Mouse (Mus musculus) embryonic facial prominence, embryonic 15.5 days (tissue): ENCODE measurements at regions not wholly inside any gene's neighbourhood (a gene's known extent, or its start where the extent isn't known, plus 50 kb on each side); places are given as distances from the start of the nearest gene placed in this dataset.
A peak's percentile ranks its signal among the peaks of the same experiment; 100 is the strongest.
"Not testable (repeated sequence)": the region's sequence is repeated elsewhere in the genome, so short reads cannot be mapped to it uniquely, and the experiment has no call there.

Source experiments
- ATAC-seq: fragments of 200-750 bp; cut with Nextera tagmentation; 2 replicates; pipeline ENCODE4 v1.8.0; 2017; ENCODE audit warnings: low read depth, moderate TSS enrichment; ENCODE audit not compliant: insufficient number of reproducible peaks, low FRiP score, low TSS enrichment
- H3K27ac ChIP-seq: fragments of 300-500 bp; sonication (generic); replicated peaks from 2 replicates; pipeline ENCODE4 v1.5.1; 2015; ENCODE audit warnings: mild to moderate bottlenecking, inconsistent platforms
- H3K27me3 ChIP-seq: fragments of 300-500 bp; sonication (generic); 2 replicates; pipeline ENCODE4 v1.6.1; 2015; ENCODE audit warnings: inconsistent platforms
- H3K36me3 ChIP-seq: fragments of 300-500 bp; sonication (generic); 2 replicates; pipeline ENCODE4 v1.6.1; 2015; ENCODE audit warnings: mild to moderate bottlenecking, inconsistent platforms
- H3K4me1 ChIP-seq: fragments of 300-500 bp; sonication (generic); 2 replicates; pipeline ENCODE4 v1.6.1; 2015; ENCODE audit warnings: inconsistent platforms
- H3K4me2 ChIP-seq: fragments of 300-500 bp; sonication (generic); replicated peaks from 2 replicates; pipeline ENCODE4 v1.6.1; 2015; ENCODE audit warnings: mild to moderate bottlenecking, inconsistent platforms
- H3K4me3 ChIP-seq: fragments of 300-500 bp; sonication (generic); replicated peaks from 2 replicates; pipeline ENCODE4 v1.5.1; 2015; ENCODE audit warnings: mild to moderate bottlenecking, inconsistent platforms
- H3K9ac ChIP-seq: fragments of 300-500 bp; sonication (generic); 2 replicates; pipeline ENCODE4 v1.6.1; 2015; ENCODE audit warnings: inconsistent platforms
- H3K9me3 ChIP-seq: fragments of 300-500 bp; sonication (generic); replicated peaks from 2 replicates; pipeline ENCODE4 v1.6.1; 2016; ENCODE audit warnings: inconsistent platforms
- WGBS: fragments of 180-500 bp; shearing (Covaris S2); methylation state at CpG from one replicate; pipeline ENCODE4 v1.1.7; 2015; 5-methylcytosine and 5-hydroxymethylcytosine counted together

- no peaks in the 10 kb centered on the region for H3K9me3 ChIP-seq
- no peak overlapping the region for H3K27ac ChIP-seq
- ATAC-seq, result no peak
- H3K36me3 ChIP-seq, result no peaks in the 10 kb centered on the region
- H3K4me2 ChIP-seq, result no peak overlapping the region
- 75% methylated on average over 2 of the region's 2 CpGs for WGBS
- H3K4me1 ChIP-seq, result peaks cover 42% of the 10 kb centered on the region
- H3K9ac ChIP-seq, result no peak overlapping the region
- no peak overlapping the region for H3K4me3 ChIP-seq
- no peaks in the 10 kb centered on the region for H3K27me3 ChIP-seq
These were observed 73.7 kb downstream of the Cryaa start for GRCm38 (mm10) chr17:31751262-31751661.

- Histone ChIP-seq H3K4me1 (peaks cover 22% of the 10 kb centered on the region), H3K4me2 (no peak overlapping the region), H3K36me3 (no peaks in the 10 kb centered on the region), H3K27me3 (no peaks in the 10 kb centered on the region), H3K27ac (peak overlapping the region; percentile 74), H3K9ac (no peak overlapping the region), H3K9me3 (no peaks in the 10 kb centered on the region), H3K4me3 (no peak overlapping the region)
- ATAC-seq, result peak; percentile 40; the same call in 1 of the 2 replicates
- WGBS, result 65% methylated on average over 9 of the region's 9 CpGs
These were observed 75.7 kb downstream of the Cryaa start for GRCm38 (mm10) chr17:31753113-31753858.

- Histone ChIP-seq H3K27ac (peak overlapping the region; percentile 74), H3K4me2 (no peak overlapping the region), H3K4me1 (peaks cover 16% of the 10 kb centered on the region), H3K4me3 (no peak overlapping the region), H3K36me3 (no peaks in the 10 kb centered on the region), H3K27me3 (no peaks in the 10 kb centered on the region), H3K9me3 (no peaks in the 10 kb centered on the region), H3K9ac (no peak overlapping the region)
- ATAC-seq, result peak; percentile 4; the same call in 1 of the 2 replicates
- 50% methylated on average over 4 of the region's 4 CpGs for WGBS
These were observed 76.2 kb downstream of the Cryaa start for GRCm38 (mm10) chr17:31753859-31754229.

GRCm38 (mm10) chr17:31760465-31760864, 82.9 kb downstream of the Cryaa start:
- H3K9ac ChIP-seq, result no peak overlapping the region
- 0 out of 2 replicates have a peak, but pooled peaks cover under 1% of the 10 kb centered on the region for H3K4me1 ChIP-seq
- H3K4me2 ChIP-seq, result no peak overlapping the region
- no peak overlapping the region for H3K4me3 ChIP-seq
- no peak overlapping the region for H3K27ac ChIP-seq
- no peaks in the 10 kb centered on the region for H3K9me3 ChIP-seq
- H3K36me3 ChIP-seq, result no peaks in the 10 kb centered on the region
- WGBS, result 84% methylated on average over 2 of the region's 2 CpGs
- H3K27me3 ChIP-seq, result no peaks in the 10 kb centered on the region
- no peak; the same call in 1 of the 2 replicates for ATAC-seq

GRCm38 (mm10) chr17:31763078-31763477, 85.5 kb downstream of the Cryaa start:
- no peak for ATAC-seq
- WGBS, result 67% methylated on average over 5 of the region's 5 CpGs
- Histone ChIP-seq H3K27me3 (no peaks in the 10 kb centered on the region), H3K9ac (no peak overlapping the region), H3K27ac (no peak overlapping the region), H3K9me3 (no peaks in the 10 kb centered on the region), H3K4me3 (no peak overlapping the region), H3K4me2 (no peak overlapping the region), H3K4me1 (peaks cover 18% of the 10 kb centered on the region), H3K36me3 (no peaks in the 10 kb centered on the region)

GRCm38 (mm10) chr17:31766779-31767697, 88.6 kb downstream of the Sik1 start:
- ATAC-seq, result peak; percentile 75

GRCm38 (mm10) chr17:31772201-31772820, 83.3 kb downstream of the Sik1 start:
- Histone ChIP-seq H3K27ac (no peak overlapping the region), H3K4me2 (no peak overlapping the region), H3K27me3 (no peaks in the 10 kb centered on the region), H3K9me3 (no peaks in the 10 kb centered on the region), H3K9ac (no peak overlapping the region), H3K4me3 (no peak overlapping the region), H3K4me1 (peaks cover 23% of the 10 kb centered on the region), H3K36me3 (no peaks in the 10 kb centered on the region)
- 46% methylated on average over 9 of the region's 9 CpGs for WGBS
- no peak for ATAC-seq

More at GRCm38 (mm10) chr17:31766779-31767697, 88.6 kb downstream of the Sik1 start:
- H3K27me3 ChIP-seq, result no peaks in the 10 kb centered on the region
- H3K4me3 ChIP-seq, result no peak overlapping the region
- no peaks in the 10 kb centered on the region for H3K36me3 ChIP-seq
- WGBS, result 22% methylated on average over 25 of the region's 25 CpGs
- H3K9ac ChIP-seq, result peak overlapping the region; percentile 15; the same call in 1 of the 2 replicates
- peak overlapping the region; percentile 22; the same call in 1 of the 2 replicates for H3K4me2 ChIP-seq
- H3K27ac ChIP-seq, result peak overlapping the region; percentile 88
- H3K9me3 ChIP-seq, result no peaks in the 10 kb centered on the region
- peaks cover 18% of the 10 kb centered on the region for H3K4me1 ChIP-seq

- H3K4me3 ChIP-seq, H3K36me3 ChIP-seq, H3K9me3 ChIP-seq, H3K9ac ChIP-seq, H3K27me3 ChIP-seq, H3K4me2 ChIP-seq, ATAC-seq, H3K27ac ChIP-seq: not testable (repeated sequence)
- H3K4me1 ChIP-seq, result peaks cover 26% of the 10 kb centered on the region
These were observed 81.7 kb downstream of the Sik1 start for GRCm38 (mm10) chr17:31773882-31774281.

GRCm38 (mm10) chr17:31775037-31775436, 80.6 kb downstream of the Sik1 start:
- Histone ChIP-seq H3K4me2 (no peak overlapping the region), H3K9me3 (no peaks in the 10 kb centered on the region), H3K27ac (no peak overlapping the region), H3K4me3 (no peak overlapping the region), H3K36me3 (no peaks in the 10 kb centered on the region), H3K4me1 (peaks cover 31% of the 10 kb centered on the region), H3K27me3 (no peaks in the 10 kb centered on the region), H3K9ac (no peak overlapping the region)
- no peak for ATAC-seq
- 67% methylated on average over 5 of the region's 5 CpGs for WGBS

GRCm38 (mm10) chr17:31775966-31776365, 79.6 kb downstream of the Sik1 start:
- no peaks in the 10 kb centered on the region for H3K36me3 ChIP-seq
- peaks cover 31% of the 10 kb centered on the region for H3K4me1 ChIP-seq
- no peak for ATAC-seq
- 84% methylated on average over 3 of the region's 3 CpGs for WGBS
- H3K4me3 ChIP-seq, result no peak overlapping the region
- H3K27ac ChIP-seq, result peak overlapping the region; percentile 88; the same call in 1 of the 2 replicates
- H3K4me2 ChIP-seq, result no peak overlapping the region
- no peaks in the 10 kb centered on the region for H3K9me3 ChIP-seq
- H3K9ac ChIP-seq, result no peak overlapping the region
- H3K27me3 ChIP-seq, result no peaks in the 10 kb centered on the region
